Mouse (Mus musculus) left cerebral cortex, adult 6 months (tissue): Measurements from ENCODE around the gene Apex1. TPM values are rescaled to one million over a fixed set of nuclear protein-coding genes. Genes with fewer than 3 reads are reported as not detected.

Source experiments
- long read RNA-seq, 2 experiments: library from polyadenylated mRNA; unstranded; transcript quantifications; one replicate each; pipeline ENCODE4 v2.0.0; 2019 to 2020
- polyA plus RNA-seq: library from polyadenylated mRNA; unstranded; fragments of <200 nt; fragmentation: Nextera tagmentation; gene quantifications from 2 replicates; pipeline ENCODE4 v1.2.3, GENCODE M21; 2021

The Apex1 gene
- 69.3 and 83.9 TPM in 2 replicates for polyA plus RNA-seq
- long read RNA-seq, experiment 1, transcript Apex1-201 (5 exons, 1,239 nt) = major isoform, 75 of 134 reads
- long read RNA-seq, experiment 1, transcript Apex1-204 (4 exons, 935 nt) = minor isoform, 54 of 134 reads
- long read RNA-seq, experiment 1, partial matches to known transcripts = 0 of 134 reads
- long read RNA-seq, experiment 1, other reads (novel, unspliced or antisense) = 2 of 134 reads
- long read RNA-seq, experiment 2, transcript Apex1-201 (5 exons, 1,239 nt) = major isoform, 64 of 100 reads
- long read RNA-seq, experiment 2, transcript Apex1-204 (4 exons, 935 nt) = minor isoform, 20 of 100 reads
- long read RNA-seq, experiment 2, partial matches to known transcripts = 4 of 100 reads
- long read RNA-seq, experiment 2, other reads (novel, unspliced or antisense) = 8 of 100 reads

DNA sequence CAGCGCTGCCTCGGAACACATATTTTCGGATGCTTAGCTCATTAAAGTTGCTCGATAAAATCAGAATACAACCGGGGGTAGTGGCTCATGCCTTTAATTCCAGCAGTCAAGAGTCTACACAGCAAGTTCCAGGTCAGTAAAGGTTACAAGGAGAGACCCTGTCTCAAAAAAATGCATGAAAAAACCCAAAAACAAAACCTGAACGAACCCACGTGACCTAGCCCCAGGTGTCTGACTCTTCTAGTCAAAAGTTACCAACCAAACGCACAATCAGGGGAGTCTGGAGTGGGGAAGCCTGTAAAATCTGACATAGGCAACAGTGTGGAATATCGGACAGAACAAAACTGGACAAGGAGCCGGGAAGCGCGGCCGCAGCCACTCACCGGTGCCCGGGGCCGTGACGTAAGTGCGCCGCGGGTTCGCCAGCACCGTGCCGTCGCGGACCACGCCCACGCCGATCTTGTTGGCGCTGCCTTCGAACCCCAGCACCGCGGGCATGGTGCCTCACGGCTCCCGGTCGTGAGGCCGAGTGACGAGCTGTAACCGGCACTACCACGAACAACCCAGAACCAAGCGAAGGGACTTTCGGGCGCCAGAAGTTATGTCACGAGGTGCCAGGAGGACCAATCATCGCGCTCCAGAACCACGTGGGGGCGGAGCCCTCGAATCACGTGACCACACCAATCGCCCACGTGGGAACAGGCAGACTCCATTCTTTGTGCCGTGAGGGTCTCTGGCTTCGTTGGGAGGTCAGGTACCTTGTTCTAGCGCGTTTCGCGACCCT lies at the start of gene Apex1, which contains the start of gene Osgep:
Gene Apex1, plus strand, starts transcription at position 688 of the 784 bp plus-strand sequence.
Gene Osgep, minus strand, starts transcription at position 613 of the 784 bp plus-strand sequence.

GRCm38 (mm10) chr14:50897374-50897765 lies 27.4 kb upstream of the Apex1 start, which contains the start of gene Klhl33:
Gene Klhl33 (minus strand): TSS chr14:50897507.

DNA sequence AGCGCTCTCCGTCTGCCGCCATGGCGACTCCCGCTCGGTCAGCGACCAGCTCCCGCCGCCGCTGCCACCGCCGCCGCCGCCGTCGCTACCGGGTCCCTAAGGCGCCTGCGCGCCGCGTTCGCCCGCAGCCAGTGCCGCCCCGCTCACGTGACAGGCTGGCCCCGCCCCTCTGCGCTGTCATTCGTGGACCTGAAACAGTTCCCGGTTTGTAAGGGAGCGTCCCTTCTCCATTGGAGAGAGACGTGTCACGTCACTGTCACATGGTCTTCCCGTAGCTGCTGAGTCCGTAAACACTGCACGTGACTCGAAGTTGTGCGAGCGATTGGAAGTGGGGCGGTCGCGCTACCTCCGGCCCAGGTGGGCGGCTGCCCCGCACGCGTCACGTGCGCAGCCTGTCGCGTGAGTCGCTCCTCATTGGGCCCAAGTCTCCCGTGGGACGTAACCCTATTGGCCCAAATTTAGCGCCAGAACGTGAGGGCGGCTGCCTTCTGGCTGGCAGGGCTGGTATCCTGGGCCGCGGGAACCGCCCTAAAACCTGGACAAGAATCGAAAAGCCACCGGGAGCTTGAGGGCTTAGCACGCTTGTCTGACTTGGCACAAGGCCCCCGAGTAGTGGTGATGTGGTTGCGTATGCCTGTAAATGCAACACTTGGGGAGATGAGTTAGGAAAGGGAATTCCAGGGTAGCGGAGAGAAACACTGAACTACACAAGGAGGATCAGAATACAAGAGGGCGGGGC lies 6.2 kb downstream of the Apex1 start, which contains the start of the genes Pip4p1 and Pnp:
Gene Pip4p1, minus strand, starts transcription at position 103 of the 739 bp plus-strand sequence.
Gene Pnp, plus strand, starts transcription at position 329 of the 739 bp plus-strand sequence.

DNA sequence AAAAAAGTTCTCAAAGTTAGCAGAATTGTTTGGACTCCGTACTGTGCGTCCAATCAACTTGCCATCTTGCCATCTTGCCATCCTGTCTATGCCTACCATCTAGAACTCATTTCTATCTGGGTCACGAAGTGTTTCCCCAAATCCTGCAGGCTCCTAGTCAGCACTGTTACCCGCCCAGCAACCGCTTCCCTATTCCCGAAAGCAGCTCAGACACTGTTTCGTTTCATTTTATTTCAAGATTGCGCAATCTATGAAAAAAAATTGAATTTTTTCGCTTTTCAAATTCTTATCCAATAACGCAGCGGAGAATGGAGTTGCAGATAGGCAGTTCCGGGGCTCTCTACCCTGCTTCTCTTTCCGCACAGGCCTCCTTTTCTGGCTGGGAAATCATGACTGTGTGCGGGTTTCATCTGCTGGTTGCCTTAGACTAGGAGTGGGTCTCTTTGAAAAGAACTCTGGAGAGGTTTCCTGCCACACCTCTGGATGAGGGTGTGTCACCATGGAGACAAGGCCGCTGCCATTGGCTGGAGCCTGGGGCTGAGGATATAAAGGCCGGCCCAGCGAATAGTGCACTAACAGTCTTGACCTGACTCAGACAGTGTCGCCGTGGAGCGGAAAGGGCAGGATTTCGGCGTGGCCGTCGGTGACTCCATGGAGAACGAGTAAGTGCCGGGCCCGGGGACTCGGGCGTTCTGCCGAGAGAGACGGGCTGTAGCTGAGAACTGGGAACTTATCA lies 19.3 kb downstream of the Apex1 start, which contains the start of gene Gm49342:
Gene Gm49342, plus strand, starts transcription at position 586 of the 736 bp plus-strand sequence.

DNA sequence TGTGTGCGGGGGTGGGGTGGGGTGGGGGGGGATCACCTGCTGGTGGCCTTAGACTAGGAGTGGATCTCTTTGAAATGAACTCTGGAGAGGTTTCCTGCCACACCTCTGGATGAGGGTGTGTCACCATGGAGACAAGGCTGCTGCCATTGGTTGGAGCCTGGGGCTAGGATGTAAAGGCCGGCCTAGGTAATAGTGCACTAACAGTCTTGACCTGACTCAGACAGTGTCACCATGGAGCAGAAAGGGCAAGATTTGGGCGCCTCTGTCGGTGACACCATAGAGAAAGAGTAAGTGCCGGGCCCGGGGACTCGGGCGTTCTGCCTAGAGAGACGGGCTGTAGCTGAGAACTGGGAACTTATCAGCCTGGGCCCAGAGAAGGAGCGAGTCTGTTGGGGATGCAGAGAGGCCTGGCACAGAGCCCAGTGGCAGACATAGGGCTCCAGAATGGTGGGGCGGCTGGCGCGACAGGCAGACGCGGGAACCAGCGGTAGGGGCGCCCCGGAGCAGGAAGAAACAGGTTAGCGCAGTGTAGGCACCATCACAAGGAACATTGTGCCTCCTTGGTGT lies 31.3 kb downstream of the Apex1 start, which contains the start of gene Pnp2:
Gene Pnp2, plus strand, starts transcription at position 51 of the 567 bp plus-strand sequence.

Other genes with a start within 250 kb of the Apex1 start
- gene Olfr747, start 231.8 kb upstream of the Apex1 start, polyA plus RNA-seq = not detected in 2 replicates
- gene Olfr748, start 217.6 kb upstream of the Apex1 start, polyA plus RNA-seq = not detected in 2 replicates
- not detected in 2 replicates for gene Olfr749, start 179.9 kb upstream of the Apex1 start, polyA plus RNA-seq
- 45.5 and 53.6 TPM in 2 replicates for gene Ttc5, start 139.4 kb upstream of the Apex1 start, polyA plus RNA-seq
- gene Ccnb1ip1, start 117.2 kb upstream of the Apex1 start, polyA plus RNA-seq = not detected in 2 replicates
- gene Parp2, start 117.1 kb upstream of the Apex1 start, polyA plus RNA-seq = 20.4 and 20.8 TPM in 2 replicates
- 1.5 and 2.0 TPM in 2 replicates for gene Tep1, start 54.4 kb upstream of the Apex1 start, polyA plus RNA-seq
- 0.61 and 0.65 TPM in 2 replicates for gene Klhl33, start 27.5 kb upstream of the Apex1 start, polyA plus RNA-seq
- gene Osgep, start 75 bp upstream of the Apex1 start, polyA plus RNA-seq = 58.6 and 80.7 TPM in 2 replicates
- gene Pip4p1, start 5.9 kb downstream of the Apex1 start, polyA plus RNA-seq = 42.9 and 88.9 TPM in 2 replicates
- gene Pnp, start 6.1 kb downstream of the Apex1 start, polyA plus RNA-seq = 7.8 and 10.7 TPM in 2 replicates
- gene Gm49342, start 19.5 kb downstream of the Apex1 start, polyA plus RNA-seq = not detected in 2 replicates
- 1.5 and 2.1 TPM in 2 replicates for gene Pnp2, start 31.0 kb downstream of the Apex1 start, polyA plus RNA-seq
- 0.09 and 0.13 TPM in 2 replicates for gene Rnase10, start 82.8 kb downstream of the Apex1 start, polyA plus RNA-seq
- gene Rnase9, start 116.9 kb downstream of the Apex1 start, polyA plus RNA-seq = not detected in 2 replicates
- not detected in 2 replicates for gene Rnase11, start 125.2 kb downstream of the Apex1 start, polyA plus RNA-seq
- gene Rnase12, start 132.7 kb downstream of the Apex1 start, polyA plus RNA-seq = not detected in 2 replicates
- not detected in 2 replicates for gene Olfr750, start 149.5 kb downstream of the Apex1 start, polyA plus RNA-seq
- gene Rnase4, start 166.1 kb downstream of the Apex1 start, polyA plus RNA-seq = 17.0 and 17.2 TPM in 2 replicates
- 3.2 and 3.5 TPM in 2 replicates for gene Ang, start 166.2 kb downstream of the Apex1 start, polyA plus RNA-seq
- gene Eddm3b, start 189.5 kb downstream of the Apex1 start, polyA plus RNA-seq = not detected in 2 replicates
- gene Rnase6, start 198.9 kb downstream of the Apex1 start, polyA plus RNA-seq = 0.10 and 0.44 TPM in 2 replicates
- 1.2 and 1.7 TPM in 2 replicates for gene Rnase1, start 221.8 kb downstream of the Apex1 start, polyA plus RNA-seq
- gene Rnase2b, start 237.3 kb downstream of the Apex1 start, polyA plus RNA-seq = not detected in 2 replicates